Mouse (Mus musculus) heart, embryonic 14.5 days (tissue): ENCODE data around the gene Gpr107. TPM values are rescaled to one million over a fixed set of nuclear protein-coding genes. Genes with fewer than 3 reads are reported as not detected.

Experiments used
- ATAC-seq: fragments of 200-750 bp; cut with Nextera tagmentation; 2 replicates; pipeline ENCODE4 v1.8.0; 2017; ENCODE audit warnings: low read depth, moderate TSS enrichment; ENCODE audit not compliant: insufficient number of reproducible peaks, insufficient read depth, low FRiP score
- H3K27ac ChIP-seq, 2 experiments: fragments of 200-500 bp in 1 of 2; fragments of 300-500 bp in 1 of 2; sonication (generic) in 1 of 2; replicated peaks in 1 of 2; 2 replicates each; pipeline ENCODE4 v1.5.1; 2012 to 2014; ENCODE audit warnings: low read depth in 2 of 2, low read length in 2 of 2, control low read depth in 1 of 2, mild to moderate bottlenecking in 1 of 2, mixed read lengths in 1 of 2; ENCODE audit not compliant: control insufficient read depth in 1 of 2, insufficient read depth in 1 of 2
- H3K27me3 ChIP-seq: fragments of 300-500 bp; sonication (generic); 2 replicates; pipeline ENCODE4 v1.6.1; 2014; ENCODE audit warnings: mild to moderate bottlenecking, low read length, control low read depth; ENCODE audit not compliant: control insufficient read depth, insufficient read depth
- H3K36me3 ChIP-seq: fragments of 300-500 bp; sonication (generic); 2 replicates; pipeline ENCODE4 v1.6.1; 2014; ENCODE audit warnings: mild to moderate bottlenecking, control low read depth, low read length, mixed read lengths; ENCODE audit not compliant: control insufficient read depth, insufficient read depth
- H3K4me1 ChIP-seq, 2 experiments: fragments of 200-500 bp in 1 of 2; fragments of 300-500 bp in 1 of 2; sonication (generic) in 1 of 2; 2 replicates each; pipeline ENCODE4 v1.6.1; 2012 to 2014; ENCODE audit warnings: low read length in 2 of 2, control low read depth in 1 of 2, mixed read lengths in 1 of 2; ENCODE audit not compliant: control insufficient read depth in 2 of 2, insufficient read depth in 2 of 2
- H3K4me2 ChIP-seq: fragments of 300-500 bp; sonication (generic); 2 replicates; pipeline ENCODE4 v1.6.1; 2014; ENCODE audit warnings: mild to moderate bottlenecking, low read length
- H3K4me3 ChIP-seq, 2 experiments: fragments of 200-500 bp in 1 of 2; fragments of 300-500 bp in 1 of 2; sonication (generic) in 1 of 2; 2 replicates each; pipeline ENCODE4 v1.5.1; 2012 to 2014; ENCODE audit warnings: low read length in 2 of 2, mild to moderate bottlenecking in 2 of 2, control low read depth in 1 of 2, low read depth in 1 of 2, moderate library complexity in 1 of 2; ENCODE audit not compliant: control insufficient read depth in 1 of 2, insufficient read depth in 1 of 2
- H3K9ac ChIP-seq: fragments of 300-500 bp; sonication (generic); 2 replicates; pipeline ENCODE4 v1.6.1; 2014; ENCODE audit warnings: mild to moderate bottlenecking, low read length
- H3K9me3 ChIP-seq: fragments of 300-500 bp; sonication (generic); 2 replicates; pipeline ENCODE4 v1.6.1; 2016; ENCODE audit warnings: low read length, control low read depth; ENCODE audit not compliant: control insufficient read depth
- WGBS: fragments of 180-500 bp; shearing (Covaris S2); extraction: QIAGEN DNeasy Blood & Tissue Kit; methylation state at CpG from one replicate; pipeline ENCODE4 v1.1.7; 2014; 5-methylcytosine and 5-hydroxymethylcytosine counted together
- polyA plus RNA-seq: library from polyadenylated mRNA; unstranded; fragments of >200 nt; fragmentation: Nextera tagmentation; extraction: Ambion mirVana; gene quantifications from 2 replicates; pipeline ENCODE4 v1.2.1, GENCODE M21; 2014

The Gpr107 gene
- polyA plus RNA-seq, 1 experiment from 2014 or later = 27.3 TPM

DNA sequence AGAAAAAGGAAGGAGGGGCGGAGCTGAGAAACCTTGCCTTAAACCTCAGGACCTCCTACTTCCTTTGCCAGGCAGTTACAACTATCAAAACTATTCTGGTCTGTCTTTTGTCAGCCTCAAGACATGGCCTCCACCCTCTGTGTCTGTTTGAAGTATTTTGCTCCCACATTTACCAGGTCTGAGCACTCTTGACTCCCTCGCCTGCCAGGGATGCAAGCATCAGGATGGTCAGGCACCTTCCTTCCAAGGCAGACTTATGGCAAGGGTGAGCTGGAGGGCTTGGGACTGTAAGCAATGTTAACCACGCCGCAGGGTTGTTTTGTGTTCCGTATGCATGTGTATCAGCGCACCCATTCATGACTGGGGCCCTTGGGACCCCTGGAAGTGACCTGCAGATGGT, 8.8 kb upstream of the Gpr107 start:
- Histone ChIP-seq H3K27ac (peak overlapping the region; percentile 28 to 84), H3K9ac (peak overlapping the region; percentile 51), H3K4me3 (peak overlapping the region; percentile 2 to 9; a peak in 2 of 4 replicates), H3K4me1 (peaks cover 19 to 36% of the 10 kb centered on the region in 2 experiments), H3K36me3 (peaks cover 28% of the 10 kb centered on the region), H3K9me3 (no peaks in the 10 kb centered on the region), H3K4me2 (peak overlapping the region; percentile 38), H3K27me3 (no peaks in the 10 kb centered on the region)
- no peak for ATAC-seq
- WGBS = 48% methylated on average over 6 of the region's 6 CpGs

DNA sequence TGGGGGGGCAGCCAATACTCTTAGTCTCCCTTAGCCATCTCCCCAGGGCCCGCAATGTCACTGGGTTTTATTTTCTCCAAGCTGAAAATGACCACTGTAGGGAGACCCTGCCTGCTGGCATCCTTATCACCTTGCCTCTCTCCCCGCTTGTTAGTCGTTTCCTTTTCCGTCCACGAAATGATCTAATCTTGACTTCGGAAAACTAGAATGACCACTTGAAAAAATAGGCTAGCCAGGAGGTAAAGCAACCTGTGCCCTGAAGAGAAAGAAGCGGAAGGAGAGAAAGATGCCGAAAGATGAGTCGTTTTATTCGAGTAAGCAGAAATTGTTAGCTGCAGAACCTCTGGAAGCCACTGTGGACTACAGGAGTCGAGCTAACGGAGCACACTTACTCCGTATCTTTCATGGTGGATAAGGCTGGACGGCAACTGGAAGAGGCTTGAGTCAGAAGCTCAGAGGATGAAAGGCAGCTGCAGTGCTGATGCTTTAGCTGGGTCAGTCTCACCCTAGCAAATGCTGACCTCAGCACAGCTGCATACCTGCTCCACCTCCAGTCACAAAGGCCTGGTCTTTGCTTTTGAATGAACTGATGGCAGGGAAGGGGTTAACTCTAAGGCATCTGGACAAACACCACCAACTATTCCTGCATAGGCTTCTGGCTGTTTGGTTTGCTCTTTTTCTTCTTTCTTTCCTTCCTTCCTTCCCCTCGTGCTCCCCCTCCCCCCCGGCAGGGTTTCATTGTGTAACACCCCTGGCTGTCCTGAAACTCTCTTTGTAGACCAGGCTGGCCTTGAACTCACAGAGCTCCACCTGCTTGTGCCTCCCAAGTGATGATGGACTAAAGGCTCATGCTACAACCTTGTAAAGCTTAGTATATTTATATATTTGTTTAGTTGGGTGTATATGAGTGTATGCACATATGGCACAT, 8.1 kb upstream of the Gpr107 start:
- Histone ChIP-seq H3K27me3 (no peaks in the 10 kb centered on the region), H3K27ac (peak overlapping the region; percentile 28 to 84), H3K36me3 (peaks cover 33% of the 10 kb centered on the region), H3K9me3 (no peaks in the 10 kb centered on the region), H3K4me3 (peak overlapping the region; percentile 2 to 9; a peak in 2 of 4 replicates), H3K4me1 (peaks cover 19 to 34% of the 10 kb centered on the region in 2 experiments), H3K4me2 (peak overlapping the region; percentile 38), H3K9ac (peak overlapping the region; percentile 51)
- ATAC-seq = no peak
- WGBS = 31% methylated on average over 16 of the region's 16 CpGs

DNA sequence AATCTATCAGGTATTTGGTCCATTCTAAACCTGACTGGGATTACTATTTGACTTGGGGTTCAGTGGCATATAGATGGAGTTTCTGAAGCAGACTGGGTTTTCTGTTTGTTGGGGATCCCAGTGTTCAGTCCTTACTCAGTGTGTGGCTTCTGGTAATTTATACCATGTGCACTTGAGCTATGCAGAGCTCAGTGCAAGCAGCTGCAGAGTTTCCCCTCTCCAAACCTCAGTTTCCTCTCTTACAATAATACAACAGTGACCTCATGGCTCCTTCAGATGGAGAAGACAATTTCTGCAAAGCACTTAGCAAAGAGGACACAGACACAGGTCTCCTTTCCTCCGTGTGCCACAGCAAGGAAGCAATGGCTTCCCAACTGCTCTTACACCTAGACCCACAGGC, 7.2 kb upstream of the Gpr107 start:
- no peak for ATAC-seq
- no peak overlapping the region for H3K4me2 ChIP-seq
- H3K4me1 ChIP-seq = peaks cover 18 to 32% of the 10 kb centered on the region in 2 experiments
- H3K4me3 ChIP-seq = no peak overlapping the region
- H3K9me3 ChIP-seq = no peaks in the 10 kb centered on the region
- H3K27me3 ChIP-seq = no peaks in the 10 kb centered on the region
- peaks cover 42% of the 10 kb centered on the region for H3K36me3 ChIP-seq
- WGBS = 50% methylated on average over 1 of the region's 1 CpGs
- no peak overlapping the region for H3K9ac ChIP-seq
- H3K27ac ChIP-seq = 0 out of 4 replicates have a peak overlapping the region, but pooled peaks of 1 of the 2 experiments have one; percentile 14

DNA sequence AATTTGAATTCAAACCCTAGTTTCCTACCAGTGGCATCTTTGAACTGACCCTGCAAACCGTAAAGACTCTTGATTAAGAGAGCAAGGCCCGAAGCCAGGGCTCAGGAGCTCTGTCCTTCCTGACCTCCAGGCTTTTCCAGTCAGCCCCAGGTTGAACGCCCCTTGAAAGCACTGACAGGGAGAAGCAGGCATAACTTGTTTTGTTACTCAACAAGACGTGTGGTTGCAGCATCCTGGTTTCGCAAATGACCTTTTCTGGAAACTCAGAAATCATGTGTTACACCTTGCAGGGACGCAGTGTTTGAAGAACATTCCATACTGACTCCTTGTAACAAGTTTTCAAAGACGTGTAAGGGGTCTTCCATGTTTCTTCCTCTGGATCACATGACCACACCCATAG, 5.1 kb upstream of the Gpr107 start:
- Histone ChIP-seq H3K4me3 (no peak overlapping the region), H3K9ac (no peak overlapping the region), H3K27ac (no peak overlapping the region), H3K27me3 (no peaks in the 10 kb centered on the region), H3K36me3 (peaks cover 53% of the 10 kb centered on the region), H3K4me1 (peaks cover 14 to 27% of the 10 kb centered on the region in 2 experiments), H3K9me3 (no peaks in the 10 kb centered on the region), H3K4me2 (no peak overlapping the region)
- 87% methylated on average over 7 of the region's 7 CpGs for WGBS
- ATAC-seq = no peak

DNA sequence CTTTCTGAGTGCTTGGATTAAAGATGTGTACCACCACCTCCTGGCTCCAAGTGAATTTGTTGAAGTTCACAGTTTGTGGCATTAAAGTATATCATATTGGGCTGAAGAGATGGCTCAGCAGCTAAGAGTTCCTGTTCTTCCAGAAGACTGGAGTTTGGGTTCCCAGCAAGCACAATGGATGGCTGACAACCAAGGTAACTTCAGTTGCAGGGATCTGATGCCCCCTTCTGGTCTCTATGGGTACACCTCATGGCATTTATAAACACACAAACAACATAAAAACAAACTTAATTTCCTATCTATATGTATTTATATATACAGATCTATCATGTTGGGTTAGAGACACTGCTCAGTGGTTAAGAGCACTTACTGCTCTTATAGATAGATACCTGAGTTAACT, 1.4 kb upstream of the Gpr107 start:
- Histone ChIP-seq H3K27me3 (no peaks in the 10 kb centered on the region), H3K9ac (no peak overlapping the region), H3K4me1 (peaks cover 0 to 15% of the 10 kb centered on the region in 2 experiments; a peak in 3 of 4 replicates), H3K4me3 (no peak overlapping the region), H3K9me3 (no peaks in the 10 kb centered on the region), H3K4me2 (no peak overlapping the region), H3K36me3 (peaks cover 50% of the 10 kb centered on the region), H3K27ac (no peak overlapping the region)
- ATAC-seq = no peak

DNA sequence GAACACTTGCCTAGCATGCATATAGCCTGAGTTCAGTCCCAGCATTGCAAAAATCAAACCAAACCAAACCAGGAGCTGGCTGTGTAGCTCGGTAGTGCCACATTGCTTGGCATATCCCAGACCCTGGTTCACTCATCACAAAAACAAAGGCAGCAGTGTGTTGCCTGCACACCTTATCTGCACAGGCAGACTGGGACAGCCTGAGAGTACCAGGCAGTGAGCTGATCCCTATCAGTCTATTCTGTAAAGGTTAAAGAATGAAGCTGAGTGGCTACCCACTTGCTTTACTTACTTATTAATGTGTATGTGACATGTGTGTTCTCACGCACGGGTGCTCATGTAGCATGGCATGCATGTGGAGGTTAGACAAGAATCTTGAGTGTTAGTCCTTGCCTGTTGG, 4.7 kb downstream of the Gpr107 start:
- H3K27ac ChIP-seq = no peak overlapping the region
- H3K27me3 ChIP-seq = no peaks in the 10 kb centered on the region
- H3K36me3 ChIP-seq = no peaks in the 10 kb centered on the region; the same call in 1 of the 2 replicates
- H3K4me3 ChIP-seq = no peak overlapping the region
- ATAC-seq = no peak
- 54% methylated on average over 3 of the region's 3 CpGs for WGBS
- H3K9me3 ChIP-seq = no peaks in the 10 kb centered on the region
- peaks cover 2 to 32% of the 10 kb centered on the region in 2 experiments; a peak in 3 of 4 replicates for H3K4me1 ChIP-seq
- H3K4me2 ChIP-seq = no peak overlapping the region
- no peak overlapping the region for H3K9ac ChIP-seq

DNA sequence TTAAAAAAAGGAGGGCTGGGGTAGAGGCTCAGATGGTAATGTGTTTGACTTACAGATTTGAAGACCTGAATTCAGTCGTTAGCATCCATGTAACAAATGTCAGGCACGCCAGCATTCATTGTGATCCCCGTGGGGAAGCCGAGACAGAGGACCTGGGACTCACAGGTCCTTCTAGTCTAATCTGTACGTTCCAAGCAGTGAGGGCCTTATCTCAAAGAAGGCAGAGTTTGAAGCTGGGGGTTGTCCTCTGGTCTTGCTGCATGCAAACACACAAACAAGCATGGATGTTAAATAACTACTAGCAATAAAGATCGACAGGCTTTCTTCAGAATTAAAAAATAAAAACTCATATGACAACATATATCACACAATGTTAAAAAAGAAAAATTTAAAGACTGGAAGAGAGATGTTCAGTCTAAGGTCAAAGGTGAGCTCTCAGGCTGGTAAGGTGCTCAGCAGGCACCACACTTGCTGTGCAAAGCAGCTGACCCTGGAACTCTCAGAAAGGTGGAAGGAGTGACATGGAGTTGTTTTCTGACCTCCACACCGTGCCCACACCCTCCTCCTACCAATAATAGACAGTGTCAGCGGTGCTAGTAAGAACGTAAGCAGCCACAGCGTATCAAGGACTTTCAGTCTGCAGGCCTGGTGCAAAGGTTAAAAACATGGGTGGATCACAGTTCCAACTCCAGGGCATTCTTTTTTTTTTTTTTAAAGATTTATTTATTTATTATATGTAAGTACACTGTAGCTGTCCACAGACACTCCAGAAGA, 8.2 kb downstream of the Gpr107 start:
- Histone ChIP-seq H3K4me2 (no peak overlapping the region), H3K9ac (no peak overlapping the region), H3K9me3 (no peaks in the 10 kb centered on the region), H3K27ac (no peak overlapping the region), H3K4me1 (peaks cover 25 to 45% of the 10 kb centered on the region in 2 experiments), H3K4me3 (no peak overlapping the region), H3K27me3 (no peaks in the 10 kb centered on the region), H3K36me3 (no peaks in the 10 kb centered on the region; the same call in 1 of the 2 replicates)
- 60% methylated on average over 10 of the region's 10 CpGs for WGBS
- no peak for ATAC-seq
